Mouse (Mus musculus) limb, embryonic 11.5 days (tissue): ENCODE data around the gene Eva1b. TPM values are rescaled to one million over a fixed set of nuclear protein-coding genes. Genes with fewer than 3 reads are reported as not detected.
A peak's percentile ranks its signal among the peaks of the same experiment; 100 is the strongest.

Experiments
- ATAC-seq: fragments of 200-750 bp; cut with Nextera tagmentation; 2 replicates; pipeline ENCODE4 v1.8.0; 2017; ENCODE audit warnings: low read depth; ENCODE audit not compliant: insufficient number of reproducible peaks, low FRiP score, low TSS enrichment
- DNase-seq: peaks from one replicate; pipeline ENCODE4 v3.0.0-alpha.2; 2015; ENCODE audit warnings: low spot score
- H3K27ac ChIP-seq: fragments of 300-500 bp; sonication (generic); replicated peaks from 2 replicates; pipeline ENCODE4 v1.5.1; 2014; ENCODE audit warnings: low read depth, mild to moderate bottlenecking, low read length
- H3K27me3 ChIP-seq: fragments of 300-500 bp; sonication (generic); 2 replicates; pipeline ENCODE4 v1.6.1; 2014; ENCODE audit warnings: mild to moderate bottlenecking, low read length, mixed read lengths; ENCODE audit not compliant: control insufficient read depth, insufficient read depth
- H3K36me3 ChIP-seq: fragments of 300-500 bp; sonication (generic); 2 replicates; pipeline ENCODE4 v1.6.1; 2014; ENCODE audit warnings: mild to moderate bottlenecking, low read length, moderate library complexity, mixed read lengths; ENCODE audit not compliant: control insufficient read depth, insufficient read depth
- H3K4me1 ChIP-seq: fragments of 300-500 bp; sonication (generic); 2 replicates; pipeline ENCODE4 v1.6.1; 2014; ENCODE audit warnings: low read length, mixed read lengths; ENCODE audit not compliant: control insufficient read depth, insufficient read depth
- H3K4me2 ChIP-seq: fragments of 300-500 bp; sonication (generic); 2 replicates; pipeline ENCODE4 v1.6.1; 2014; ENCODE audit warnings: low read depth, mild to moderate bottlenecking, moderate library complexity; ENCODE audit not compliant: severe bottlenecking
- H3K4me3 ChIP-seq: fragments of 300-500 bp; sonication (generic); 2 replicates; pipeline ENCODE4 v1.5.1; 2014; ENCODE audit warnings: low read depth, low read length
- H3K9ac ChIP-seq: fragments of 300-500 bp; sonication (generic); 2 replicates; pipeline ENCODE4 v1.6.1; 2014; ENCODE audit warnings: mild to moderate bottlenecking, low read length
- H3K9me3 ChIP-seq: fragments of 300-500 bp; sonication (generic); 2 replicates; pipeline ENCODE4 v1.6.1; 2016; ENCODE audit warnings: low read length; ENCODE audit not compliant: control insufficient read depth
- WGBS: fragments of 180-500 bp; shearing (Covaris S2); extraction: QIAGEN DNeasy Blood & Tissue Kit; methylation state at CpG from one replicate; pipeline ENCODE4 v1.1.7; 2014; 5-methylcytosine and 5-hydroxymethylcytosine counted together
- polyA plus RNA-seq: library from polyadenylated mRNA; unstranded; fragments of >200 nt; fragmentation: Nextera tagmentation; extraction: Ambion mirVana; gene quantifications from 2 replicates; pipeline ENCODE4 v1.2.1, GENCODE M21; 2014

Gene Eva1b
- 64.3 and 70.3 TPM in 2 replicates for polyA plus RNA-seq

DNA sequence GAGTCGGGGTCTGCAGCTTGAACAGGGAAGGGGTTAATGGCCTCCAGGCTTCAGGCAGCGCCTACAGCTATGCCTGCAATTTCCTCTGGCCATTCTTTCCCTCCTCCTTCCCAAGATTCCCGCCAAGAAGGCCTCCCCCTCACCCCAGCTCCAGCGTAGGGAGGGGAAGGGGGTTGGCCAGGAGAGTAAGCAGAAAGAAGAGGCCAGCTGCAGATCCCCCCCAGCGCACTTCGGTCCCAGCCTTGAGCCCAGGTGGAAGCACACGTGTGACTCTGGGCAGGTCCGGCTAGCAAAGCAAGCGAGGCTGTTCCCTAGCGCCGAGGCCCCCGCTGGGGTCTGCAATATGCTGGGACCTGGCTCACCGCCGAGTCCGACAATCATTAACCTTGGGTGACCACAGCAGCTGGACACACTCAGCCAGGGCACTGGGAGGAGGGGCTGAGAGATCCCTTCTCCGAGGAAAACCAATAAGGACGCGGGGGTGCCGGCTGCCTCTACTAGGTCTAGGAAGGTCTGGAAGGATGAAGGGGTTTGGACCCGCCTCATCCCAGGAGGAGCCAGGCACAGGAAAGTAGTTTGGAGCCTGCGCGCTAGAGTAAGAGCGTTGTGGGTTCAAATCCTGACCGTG lies at the start of gene Eva1b:
Gene Eva1b (plus strand): TSS at position 212 of the 628 bp plus-strand sequence.
- Histone ChIP-seq H3K27me3 (no peaks in the 10 kb centered on the region), H3K4me2 (peak within 1 kb of the TSS; percentile 99), H3K27ac (peak within 1 kb of the TSS; percentile 96), H3K4me1 (peaks cover 39% of the 10 kb centered on the region), H3K4me3 (peak within 1 kb of the TSS; percentile 88), H3K9me3 (no peaks in the 10 kb centered on the region; the same call in 1 of the 2 replicates), H3K9ac (peak within 1 kb of the TSS; percentile 79), H3K36me3 (no peaks in the 10 kb centered on the region)
- DNase-seq (peak; percentile 90), ATAC-seq (peak; percentile 56)
- 2% methylated on average over 24 of the region's 24 CpGs for WGBS

DNA sequence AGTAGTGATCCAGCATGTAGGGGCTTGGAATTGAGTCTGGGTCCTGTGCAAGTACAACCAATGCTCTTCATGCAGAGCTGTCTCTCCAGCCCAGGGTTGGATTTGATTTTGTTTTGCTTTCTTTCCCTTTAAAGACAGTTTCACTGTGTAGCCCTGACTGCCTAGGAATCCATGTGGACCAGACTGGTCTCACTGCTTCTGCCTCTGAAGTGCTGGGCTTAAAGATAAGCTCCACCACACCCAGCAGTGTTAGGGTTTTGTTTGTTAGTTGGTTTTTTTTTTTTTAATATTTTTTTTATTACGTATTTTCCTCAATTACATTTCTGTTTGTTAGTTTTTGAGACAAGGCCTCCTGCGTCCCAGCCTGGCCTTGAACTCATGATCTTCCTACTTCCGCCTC lies 48.2 kb upstream of the Eva1b start:
- H3K27me3 ChIP-seq = no peaks in the 10 kb centered on the region
- H3K36me3 ChIP-seq = peaks cover 3% of the 10 kb centered on the region; the same call in 1 of the 2 replicates
- ATAC-seq (no peak), DNase-seq (no peak)
- peaks cover 6% of the 10 kb centered on the region for H3K4me1 ChIP-seq
- no peak overlapping the region for H3K4me3 ChIP-seq
- no peak overlapping the region for H3K27ac ChIP-seq
- no peak overlapping the region for H3K4me2 ChIP-seq
- H3K9me3 ChIP-seq = no peaks in the 10 kb centered on the region
- no peak overlapping the region for H3K9ac ChIP-seq
- WGBS = 95% methylated on average over 3 of the region's 3 CpGs

DNA sequence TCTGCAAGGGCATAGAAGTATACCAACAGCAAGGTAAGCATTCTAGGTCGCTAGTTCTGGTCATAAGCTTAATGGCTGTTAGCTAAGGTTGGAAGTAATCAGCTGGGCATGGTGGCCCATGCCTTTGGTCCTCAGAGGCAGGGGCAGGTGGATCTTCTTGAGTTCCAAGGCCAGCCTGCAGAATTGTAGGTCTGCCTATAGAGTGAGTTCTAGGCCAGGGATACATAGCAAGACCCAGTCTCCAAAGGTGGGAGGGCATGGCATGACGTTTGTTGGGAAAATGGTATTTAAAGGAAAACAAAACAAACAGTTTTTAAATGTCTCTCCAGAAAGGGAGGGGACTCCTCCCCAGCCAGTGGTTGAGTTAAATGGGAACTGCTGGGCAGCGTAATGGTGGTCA lies 46.8 kb upstream of the Eva1b start:
- WGBS = 89% methylated on average over 3 of the region's 3 CpGs
- Histone ChIP-seq H3K9me3 (no peaks in the 10 kb centered on the region), H3K27me3 (no peaks in the 10 kb centered on the region), H3K27ac (no peak overlapping the region), H3K4me1 (peaks cover 6% of the 10 kb centered on the region), H3K4me3 (no peak overlapping the region), H3K36me3 (peaks cover 3% of the 10 kb centered on the region; the same call in 1 of the 2 replicates), H3K9ac (no peak overlapping the region), H3K4me2 (no peak overlapping the region)
- ATAC-seq = no peak
- DNase-seq = no peak

DNA sequence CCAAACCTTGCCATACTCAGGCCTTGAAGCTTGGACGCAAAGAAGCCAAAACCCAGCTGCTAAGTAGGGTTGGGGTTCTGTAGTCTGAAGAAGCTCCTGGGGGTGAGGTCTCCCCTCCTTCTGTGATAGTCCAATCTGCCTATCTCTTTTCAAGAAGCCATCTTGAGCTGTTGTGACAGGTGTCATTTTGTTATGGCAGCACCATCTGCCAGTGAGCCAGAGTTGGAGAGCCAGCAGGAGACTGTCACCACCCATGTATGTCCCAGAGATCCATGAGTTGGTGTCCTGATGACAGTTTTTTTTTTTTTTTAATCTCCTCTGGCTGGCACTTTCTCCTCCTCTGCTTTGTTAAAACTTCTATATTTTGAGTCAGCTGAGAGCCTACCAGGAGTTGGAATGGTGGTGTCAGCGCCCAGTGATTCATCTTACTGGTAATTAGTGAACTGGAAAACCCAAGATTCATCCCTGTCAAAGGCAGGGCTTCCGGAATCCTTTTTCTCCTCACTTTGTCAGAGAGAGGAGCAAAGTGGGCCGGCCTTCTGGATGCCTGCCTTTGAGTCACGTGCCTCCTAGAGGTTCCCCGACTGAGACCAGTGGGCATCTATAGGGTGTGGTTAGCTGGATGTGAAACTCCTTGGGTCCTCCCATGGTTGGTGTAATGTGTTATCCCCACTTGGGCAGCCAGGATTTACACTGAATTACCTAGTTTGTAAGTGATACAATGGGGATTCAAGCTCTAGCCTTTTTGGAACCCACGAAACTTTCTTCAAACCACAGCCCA lies 45.3 kb upstream of the Eva1b start:
- no peaks in the 10 kb centered on the region for H3K9me3 ChIP-seq
- no peak overlapping the region for H3K4me3 ChIP-seq
- DNase-seq (no peak), ATAC-seq (no peak)
- H3K27ac ChIP-seq = no peak overlapping the region
- 45% methylated on average over 7 of the region's 7 CpGs for WGBS
- H3K9ac ChIP-seq = no peak overlapping the region
- peaks cover 6% of the 10 kb centered on the region for H3K4me1 ChIP-seq
- no peaks in the 10 kb centered on the region for H3K27me3 ChIP-seq
- peaks cover 3% of the 10 kb centered on the region; the same call in 1 of the 2 replicates for H3K36me3 ChIP-seq
- no peak overlapping the region for H3K4me2 ChIP-seq

DNA sequence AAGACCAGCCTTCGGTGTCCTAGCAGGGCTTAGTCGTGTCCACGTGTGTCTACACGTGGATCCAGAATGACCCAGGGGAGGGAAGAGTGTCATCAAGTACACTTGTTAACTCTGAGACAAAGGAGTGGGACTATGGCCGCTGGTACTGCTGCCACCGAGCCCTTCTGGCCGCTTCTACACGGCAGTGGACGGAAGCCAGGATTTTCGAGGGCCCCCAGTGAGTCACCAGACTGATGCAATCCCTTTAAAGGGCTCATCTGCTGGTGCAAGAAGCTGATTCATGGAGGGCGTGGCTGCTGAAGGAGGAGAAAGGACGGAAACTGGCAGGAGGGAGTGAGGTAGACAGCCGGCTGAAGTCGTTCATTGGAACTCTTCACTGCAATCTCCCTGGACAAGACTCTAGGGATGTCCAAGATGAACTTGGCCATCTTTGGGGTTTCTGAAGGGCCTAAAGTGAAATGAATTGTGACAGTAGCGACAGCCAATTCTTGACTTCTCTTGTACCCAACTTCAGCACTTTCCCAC lies 44.4 kb upstream of the Eva1b start:
- H3K4me2 ChIP-seq = peak overlapping the region; percentile 88
- ATAC-seq = no peak

DNA sequence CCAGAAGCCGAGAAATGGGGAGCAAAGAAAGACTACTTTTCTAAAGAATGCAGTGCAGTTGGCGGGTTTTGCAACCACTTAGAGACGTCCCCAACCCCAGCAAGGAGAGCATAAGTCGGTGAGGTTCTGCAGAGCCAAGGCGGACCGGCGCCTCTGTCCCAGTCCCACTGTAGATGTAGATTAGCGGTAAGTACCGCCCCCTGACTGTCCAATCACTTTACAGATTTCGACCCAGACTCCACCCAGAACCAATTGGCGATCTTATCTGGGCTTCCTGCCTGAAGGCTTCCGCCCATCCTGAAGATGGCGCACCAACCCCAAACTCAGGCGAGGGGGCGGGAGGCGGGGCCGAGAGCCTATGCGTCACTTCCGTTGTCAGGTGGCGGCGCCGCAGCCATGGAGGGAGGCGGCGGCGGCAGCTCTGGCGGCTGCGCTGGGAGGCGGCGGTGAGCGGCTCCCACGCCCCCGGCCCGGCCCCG lies 43.9 kb upstream of the Eva1b start, which contains the start of gene Stk40:
Gene Stk40 (plus strand): TSS at position 368 of the 479 bp plus-strand sequence.
- Histone ChIP-seq H3K4me3 (peak within 1 kb of the TSS; percentile 84), H3K4me1 (peaks cover 12% of the 10 kb centered on the region), H3K27me3 (no peaks in the 10 kb centered on the region), H3K9me3 (no peaks in the 10 kb centered on the region), H3K9ac (peak within 1 kb of the TSS; percentile 72), H3K36me3 (peaks cover 3% of the 10 kb centered on the region; the same call in 1 of the 2 replicates), H3K4me2 (peak within 1 kb of the TSS; percentile 88), H3K27ac (no peak within 1 kb of the TSS; the same call in 1 of the 2 replicates)
- ATAC-seq = peak; percentile 93
- WGBS = under 1% methylated on average over 34 of the region's 34 CpGs
- DNase-seq = peak; percentile 98

More for the DNA sequence above, 44.4 kb upstream of the Eva1b start:
- WGBS = 1% methylated on average over 15 of the region's 15 CpGs
- peak; percentile 50 for DNase-seq
- H3K4me1 ChIP-seq = peaks cover 7% of the 10 kb centered on the region
- H3K27me3 ChIP-seq = no peaks in the 10 kb centered on the region
- no peaks in the 10 kb centered on the region for H3K9me3 ChIP-seq
- peaks cover 3% of the 10 kb centered on the region; the same call in 1 of the 2 replicates for H3K36me3 ChIP-seq
- no peak overlapping the region; the same call in 1 of the 2 replicates for H3K27ac ChIP-seq
- H3K9ac ChIP-seq = peak overlapping the region; percentile 50
- peak overlapping the region; percentile 84 for H3K4me3 ChIP-seq

DNA sequence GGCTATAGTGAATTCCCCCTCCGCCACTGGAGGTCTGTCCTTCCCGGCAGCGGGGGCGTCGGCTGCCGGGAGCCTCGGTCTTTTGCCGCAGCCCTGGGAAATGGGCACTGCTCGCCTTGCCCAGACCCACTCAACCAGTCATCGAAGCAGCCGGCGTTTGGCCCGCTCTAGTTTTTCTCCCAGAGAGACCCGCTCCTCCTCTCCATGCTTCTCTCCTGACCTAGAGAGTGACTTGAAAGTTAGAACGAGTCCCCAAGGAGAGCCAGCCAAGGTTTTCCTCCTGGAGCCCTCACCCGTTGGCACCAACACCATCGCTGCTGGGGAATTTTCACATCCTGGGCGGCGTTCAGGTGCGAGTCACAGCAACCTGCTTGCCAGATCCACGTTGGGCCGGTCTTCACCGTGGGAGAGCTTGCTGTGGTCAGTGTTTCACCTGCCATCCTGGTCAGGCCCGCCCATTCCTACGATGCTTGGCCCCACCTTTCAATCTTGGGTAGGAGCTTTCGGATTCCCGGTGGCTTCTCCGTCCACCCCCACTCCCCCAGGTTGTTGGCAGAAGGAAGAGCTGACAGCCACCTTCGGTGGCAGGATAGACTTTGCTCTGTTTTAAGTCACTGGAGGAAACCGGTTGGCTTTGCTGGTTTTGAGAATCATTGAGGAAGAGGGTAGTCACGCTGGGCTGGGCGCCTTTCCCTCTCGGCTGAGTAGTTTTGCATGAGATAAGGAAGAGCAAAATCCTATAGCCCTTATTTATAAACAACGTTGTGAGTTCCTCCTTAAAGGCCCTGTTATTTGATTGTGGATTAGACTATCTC lies 43.1 kb upstream of the Eva1b start:
- ATAC-seq (no peak; the same call in none of the 2 replicates), DNase-seq (no peak)
- WGBS = 3% methylated on average over 34 of the region's 34 CpGs
- Histone ChIP-seq H3K27me3 (no peaks in the 10 kb centered on the region), H3K4me1 (peaks cover 14% of the 10 kb centered on the region), H3K36me3 (no peaks in the 10 kb centered on the region), H3K9me3 (no peaks in the 10 kb centered on the region), H3K27ac (no peak overlapping the region), H3K4me3 (peak overlapping the region; percentile 84), H3K4me2 (peak overlapping the region; percentile 78), H3K9ac (peak overlapping the region; percentile 72)
